Mouse (Mus musculus): Measurements from ENCODE around the gene Baiap2l1. TPM values are rescaled to one million over a fixed set of nuclear protein-coding genes. Genes with fewer than 3 reads are reported as not detected.

Baiap2l1 gene
- polyA plus RNA-seq, 1 experiment from 2014 or later = 8.1 TPM

DNA sequence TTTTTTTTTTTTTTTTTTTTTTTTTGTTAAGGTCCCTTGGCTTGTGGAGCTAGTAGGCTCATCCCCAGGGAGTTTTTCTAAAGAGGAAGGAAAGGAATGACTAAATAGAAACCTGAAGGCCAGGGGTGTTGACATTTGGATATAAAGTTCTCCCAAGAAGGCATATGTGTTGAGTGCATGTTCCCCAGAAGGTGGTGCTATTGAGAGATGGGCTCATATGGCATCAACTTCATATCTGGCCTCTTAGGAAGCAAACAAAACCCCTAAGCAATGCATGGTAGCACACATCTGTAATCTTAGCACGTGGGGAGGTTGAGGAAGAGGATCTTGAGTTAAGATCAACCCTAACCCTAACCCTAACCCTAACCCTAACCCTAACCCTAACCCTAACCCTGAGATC lies 126.5 kb downstream of the Baiap2l1 start:
- ATAC-seq (ENCODE audit: insufficient read depth) (no peak), DNase-seq (peak; percentile 47)
- Histone ChIP-seq H3K36me3 (ENCODE audit: insufficient read depth) (no peaks in the 10 kb centered on the region), H3K27me3 (ENCODE audit: insufficient read depth, low read length) (no peaks in the 10 kb centered on the region), H3K27ac (ENCODE audit: low read depth) (no peak overlapping the region), H3K9me3 (ENCODE audit: low read depth, low read length) (no peaks in the 10 kb centered on the region), H3K9ac (no peak overlapping the region), H3K4me3 (ENCODE audit: low read depth, low read length) (no peak overlapping the region), H3K4me1 (ENCODE audit: insufficient read depth) (no peaks in the 10 kb centered on the region), H3K4me2 (no peak overlapping the region)
- WGBS = 86% methylated on average over 1 of the region's 1 CpGs
- TF ChIP-seq CTCF (IDR thresholded peaks at IDR 0.05; ENCODE audit: low read depth) = peak; percentile 38

GRCm38 (mm10) chr5:144230216-144230615 lies 127.7 kb downstream of the Baiap2l1 start:
- no peak overlapping the region for H3K4me2 ChIP-seq
- no peak overlapping the region for H3K4me3 ChIP-seq (ENCODE audit: low read depth, low read length)
- no peak for TF ChIP-seq CTCF (IDR thresholded peaks at IDR 0.05; ENCODE audit: low read depth)
- no peaks in the 10 kb centered on the region for H3K4me1 ChIP-seq (ENCODE audit: insufficient read depth)
- no peaks in the 10 kb centered on the region for H3K9me3 ChIP-seq (ENCODE audit: low read depth, low read length)
- DNase-seq (no peak), ATAC-seq (ENCODE audit: insufficient read depth) (no peak)
- H3K27ac ChIP-seq (ENCODE audit: low read depth) = no peak overlapping the region
- no peaks in the 10 kb centered on the region for H3K36me3 ChIP-seq (ENCODE audit: insufficient read depth)
- 84% methylated on average over 7 of the region's 7 CpGs for WGBS
- no peak overlapping the region for H3K9ac ChIP-seq
- H3K27me3 ChIP-seq (ENCODE audit: insufficient read depth, low read length) = no peaks in the 10 kb centered on the region

- Histone ChIP-seq H3K27ac (ENCODE audit: low read depth) (no peak overlapping the region), H3K4me2 (no peak overlapping the region), H3K9me3 (ENCODE audit: low read depth, low read length) (no peaks in the 10 kb centered on the region), H3K27me3 (ENCODE audit: insufficient read depth, low read length) (no peaks in the 10 kb centered on the region), H3K9ac (no peak overlapping the region), H3K4me3 (ENCODE audit: low read depth, low read length) (no peak overlapping the region), H3K4me1 (ENCODE audit: insufficient read depth) (0 out of 2 replicates have a peak, but pooled peaks cover 6% of the 10 kb centered on the region), H3K36me3 (ENCODE audit: insufficient read depth) (no peaks in the 10 kb centered on the region)
- no peak for TF ChIP-seq CTCF (IDR thresholded peaks at IDR 0.05; ENCODE audit: low read depth)
- WGBS = 29% methylated on average over 11 of the region's 11 CpGs
- no peak for ATAC-seq (ENCODE audit: insufficient read depth)
- DNase-seq = no peak
These were observed 131.7 kb downstream of the Baiap2l1 start for GRCm38 (mm10) chr5:144226220-144226619.

GRCm38 (mm10) chr5:144223899-144224816 lies 133.8 kb downstream of the Baiap2l1 start:
- Histone ChIP-seq H3K4me2 (peak overlapping the region; percentile 67), H3K27me3 (ENCODE audit: insufficient read depth, low read length) (no peaks in the 10 kb centered on the region), H3K27ac (ENCODE audit: low read depth) (peak overlapping the region; percentile 51; the same call in 1 of the 2 replicates), H3K4me1 (ENCODE audit: insufficient read depth) (0 out of 2 replicates have a peak, but pooled peaks cover 6% of the 10 kb centered on the region), H3K4me3 (ENCODE audit: low read depth, low read length) (peak overlapping the region; percentile 54), H3K9ac (peak overlapping the region; percentile 60), H3K9me3 (ENCODE audit: low read depth, low read length) (no peaks in the 10 kb centered on the region), H3K36me3 (ENCODE audit: insufficient read depth) (no peaks in the 10 kb centered on the region)
- 22% methylated on average over 18 of the region's 18 CpGs for WGBS
- ATAC-seq (ENCODE audit: insufficient read depth) (peak; percentile 34; the same call in 1 of the 2 replicates), DNase-seq (peak; percentile 23)
- TF ChIP-seq CTCF (IDR thresholded peaks at IDR 0.05; ENCODE audit: low read depth) = no peak

DNA sequence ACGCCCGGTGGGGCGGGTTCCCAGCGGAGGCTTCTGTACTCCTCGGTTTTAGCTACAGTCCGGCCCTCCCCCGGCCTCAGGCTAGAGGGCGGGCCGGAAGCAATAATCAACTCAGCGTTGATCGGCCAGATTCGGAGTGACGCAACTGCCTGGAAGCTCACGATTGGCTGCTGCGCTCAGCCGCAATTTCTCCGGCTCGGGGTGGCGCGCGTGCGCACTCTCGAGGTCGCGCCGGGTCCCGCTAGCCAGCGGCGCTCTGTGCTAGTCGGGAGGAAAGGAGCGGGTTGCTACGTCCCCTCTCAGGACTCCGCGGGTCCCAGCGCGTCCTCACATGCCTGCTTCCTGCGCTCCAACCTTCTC lies 134.4 kb downstream of the Baiap2l1 start, which contains the start of gene Tecpr1:
Gene Tecpr1, minus strand, starts transcription at position 113 of the 360 bp plus-strand sequence.
- WGBS = under 1% methylated on average over 37 of the region's 37 CpGs
- H3K4me3 ChIP-seq (ENCODE audit: low read depth, low read length) = peak within 1 kb of the TSS; percentile 54
- TF ChIP-seq CTCF (IDR thresholded peaks at IDR 0.05; ENCODE audit: low read depth) = peak; percentile 30; the same call in 1 of the 2 replicates

GRCm38 (mm10) chr5:144222811-144223502 lies 135.0 kb downstream of the Baiap2l1 start:
- under 1% methylated on average over 25 of the region's 25 CpGs for WGBS
- ATAC-seq (ENCODE audit: insufficient read depth) = peak; percentile 73
- peak overlapping the region; percentile 67 for H3K4me2 ChIP-seq
- peak overlapping the region; percentile 60 for H3K9ac ChIP-seq
- H3K9me3 ChIP-seq (ENCODE audit: low read depth, low read length) = no peaks in the 10 kb centered on the region
- peak overlapping the region; percentile 54 for H3K4me3 ChIP-seq (ENCODE audit: low read depth, low read length)
- no peaks in the 10 kb centered on the region for H3K36me3 ChIP-seq (ENCODE audit: insufficient read depth)
- peak; percentile 68 for DNase-seq
- H3K27me3 ChIP-seq (ENCODE audit: insufficient read depth, low read length) = no peaks in the 10 kb centered on the region
- H3K27ac ChIP-seq (ENCODE audit: low read depth) = no peak overlapping the region
- no peak for TF ChIP-seq CTCF (IDR thresholded peaks at IDR 0.05; ENCODE audit: low read depth)
- 0 out of 2 replicates have a peak, but pooled peaks cover 6% of the 10 kb centered on the region for H3K4me1 ChIP-seq (ENCODE audit: insufficient read depth)

More for the DNA sequence above, 134.4 kb downstream of the Baiap2l1 start, which contains the start of gene Tecpr1:
- peak within 1 kb of the TSS; percentile 67 for H3K4me2 ChIP-seq
- no peaks in the 10 kb centered on the region for H3K36me3 ChIP-seq (ENCODE audit: insufficient read depth)
- H3K9ac ChIP-seq = peak within 1 kb of the TSS; percentile 60
- peak; percentile 98 for DNase-seq
- no peaks in the 10 kb centered on the region for H3K27me3 ChIP-seq (ENCODE audit: insufficient read depth, low read length)
- no peaks in the 10 kb centered on the region for H3K9me3 ChIP-seq (ENCODE audit: low read depth, low read length)
- 0 out of 2 replicates have a peak, but pooled peaks cover 6% of the 10 kb centered on the region for H3K4me1 ChIP-seq (ENCODE audit: insufficient read depth)
- ATAC-seq (ENCODE audit: insufficient read depth) = peak; percentile 98
- peak within 1 kb of the TSS; percentile 51; the same call in 1 of the 2 replicates for H3K27ac ChIP-seq (ENCODE audit: low read depth)
